Mouse (Mus musculus) spleen, postnatal 0 days (tissue): Measurements from ENCODE around the gene Cyp2c68. TPM values are rescaled to one million over a fixed set of nuclear protein-coding genes. Genes with fewer than 3 reads are reported as not detected.

Experiments
- polyA plus RNA-seq: library from polyadenylated mRNA; unstranded; fragments of >200 nt; fragmentation: Nextera tagmentation; extraction: Ambion mirVana; gene quantifications from 2 replicates; pipeline ENCODE4 v1.2.1, GENCODE M21; 2015

Cyp2c68 gene
- polyA plus RNA-seq: 0.07 TPM in 1 of 2 replicates, not detected in the other

DNA sequence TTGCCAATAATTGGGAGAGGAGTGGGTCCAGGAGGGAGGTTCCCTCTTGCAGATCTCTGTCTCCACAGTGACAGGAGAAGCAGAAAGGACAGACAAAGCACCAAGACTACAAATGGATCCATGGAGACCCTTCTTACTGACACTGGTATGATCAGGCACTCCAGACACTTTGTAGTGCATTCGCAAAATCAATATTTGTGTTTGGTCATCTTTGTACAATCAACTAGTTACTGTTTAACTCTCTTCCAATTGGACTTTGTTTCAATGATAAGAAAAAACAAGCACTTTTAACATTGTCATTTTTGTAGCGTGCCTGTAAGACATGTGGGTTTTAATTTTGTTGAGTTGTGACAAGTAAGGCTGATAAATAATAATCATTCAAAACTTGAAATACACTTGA is at the start of gene Cyp2c68:
Gene Cyp2c68 (minus strand): TSS at position 135 of the 400 bp plus-strand sequence.

DNA sequence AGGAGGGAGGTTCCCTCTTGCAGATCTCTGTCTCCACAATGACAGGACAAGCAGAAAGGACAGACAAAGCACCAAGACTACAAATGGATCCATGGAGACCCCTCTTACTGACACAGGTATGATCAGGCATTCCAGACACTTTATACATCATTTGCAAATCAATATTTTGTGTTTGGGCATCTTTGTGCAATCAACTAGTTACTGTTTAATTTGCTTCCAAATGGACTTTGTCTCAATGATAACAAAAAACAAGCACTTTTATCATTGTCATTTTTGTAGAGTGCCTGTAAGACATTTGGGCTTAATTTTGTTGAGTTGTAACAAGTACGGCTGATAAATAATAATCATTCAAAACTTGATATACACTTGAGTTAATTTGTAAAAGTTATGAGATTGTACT is 91.9 kb downstream of the Cyp2c68 start, which contains the start of gene Cyp2c67:
Gene Cyp2c67 (minus strand): TSS at position 114 of the 400 bp plus-strand sequence.

Other genes with a start within 250 kb of the Cyp2c68 start
- gene Cyp2c39, start 230.2 kb downstream of the Cyp2c68 start, polyA plus RNA-seq: not detected in 2 replicates
- not detected in 2 replicates for gene Cyp2c67, start 92.0 kb downstream of the Cyp2c68 start, polyA plus RNA-seq
- gene Cyp2c40, start 71.8 kb upstream of the Cyp2c68 start, polyA plus RNA-seq: 0.13 TPM in 1 of 2 replicates, not detected in the other
- 0.16 TPM in 1 of 2 replicates, not detected in the other for gene Cyp2c69, start 145.7 kb upstream of the Cyp2c68 start, polyA plus RNA-seq